Mouse (Mus musculus) heart, embryonic 11.5 days (tissue): ENCODE data around the gene Cep295. TPM values are rescaled to one million over a fixed set of nuclear protein-coding genes. Genes with fewer than 3 reads are reported as not detected.
"Not testable (repeated sequence)": the region's sequence is repeated elsewhere in the genome, so short reads cannot be mapped to it uniquely, and the experiment has no call there.

Experiments
- ATAC-seq: fragments of 200-750 bp; cut with Nextera tagmentation; replicated peaks from 2 replicates; pipeline ENCODE4 v1.8.0; 2017; ENCODE audit warnings: moderate library complexity; ENCODE audit not compliant: insufficient number of reproducible peaks, low FRiP score, low TSS enrichment
- H3K27ac ChIP-seq: fragments of 300-500 bp; sonication (generic); 2 replicates; pipeline ENCODE4 v1.5.1; 2014; ENCODE audit warnings: mild to moderate bottlenecking, low read depth, low read length
- H3K27me3 ChIP-seq: fragments of 300-500 bp; sonication (generic); 2 replicates; pipeline ENCODE4 v1.6.1; 2014; ENCODE audit warnings: mild to moderate bottlenecking, low read length, mixed read lengths; ENCODE audit not compliant: control insufficient read depth, insufficient read depth
- H3K36me3 ChIP-seq: fragments of 300-500 bp; sonication (generic); 2 replicates; pipeline ENCODE4 v1.6.1; 2014; ENCODE audit warnings: mild to moderate bottlenecking, low read length, moderate library complexity, mixed read lengths; ENCODE audit not compliant: control insufficient read depth, insufficient read depth
- H3K4me1 ChIP-seq: fragments of 300-500 bp; sonication (generic); 2 replicates; pipeline ENCODE4 v1.6.1; 2014; ENCODE audit warnings: low read length; ENCODE audit not compliant: control insufficient read depth, insufficient read depth
- H3K4me2 ChIP-seq: fragments of 300-500 bp; sonication (generic); 2 replicates; pipeline ENCODE4 v1.6.1; 2014; ENCODE audit warnings: mild to moderate bottlenecking, moderate library complexity
- H3K4me3 ChIP-seq: fragments of 300-500 bp; sonication (generic); 2 replicates; pipeline ENCODE4 v1.5.1; 2014; ENCODE audit warnings: low read depth, low read length
- H3K9ac ChIP-seq: fragments of 300-500 bp; sonication (generic); 2 replicates; pipeline ENCODE4 v1.6.1; 2014; ENCODE audit warnings: mild to moderate bottlenecking, low read depth, low read length, moderate library complexity
- H3K9me3 ChIP-seq: fragments of 300-500 bp; sonication (generic); replicated peaks from 2 replicates; pipeline ENCODE4 v1.6.1; 2016; ENCODE audit warnings: low read length; ENCODE audit not compliant: control insufficient read depth
- WGBS: fragments of 180-500 bp; shearing (Covaris S2); extraction: QIAGEN DNeasy Blood & Tissue Kit; methylation state at CpG from one replicate; pipeline ENCODE4 v1.1.7; 2014; ENCODE audit not compliant: insufficient replicate concordance; 5-methylcytosine and 5-hydroxymethylcytosine counted together
- polyA plus RNA-seq: library from polyadenylated mRNA; unstranded; fragments of >200 nt; fragmentation: Nextera tagmentation; extraction: Ambion mirVana; gene quantifications from 2 replicates; pipeline ENCODE4 v1.2.1, GENCODE M21; 2014

The Cep295 gene
- polyA plus RNA-seq, 1 experiment from 2014 or later, result 14.5 TPM

DNA sequence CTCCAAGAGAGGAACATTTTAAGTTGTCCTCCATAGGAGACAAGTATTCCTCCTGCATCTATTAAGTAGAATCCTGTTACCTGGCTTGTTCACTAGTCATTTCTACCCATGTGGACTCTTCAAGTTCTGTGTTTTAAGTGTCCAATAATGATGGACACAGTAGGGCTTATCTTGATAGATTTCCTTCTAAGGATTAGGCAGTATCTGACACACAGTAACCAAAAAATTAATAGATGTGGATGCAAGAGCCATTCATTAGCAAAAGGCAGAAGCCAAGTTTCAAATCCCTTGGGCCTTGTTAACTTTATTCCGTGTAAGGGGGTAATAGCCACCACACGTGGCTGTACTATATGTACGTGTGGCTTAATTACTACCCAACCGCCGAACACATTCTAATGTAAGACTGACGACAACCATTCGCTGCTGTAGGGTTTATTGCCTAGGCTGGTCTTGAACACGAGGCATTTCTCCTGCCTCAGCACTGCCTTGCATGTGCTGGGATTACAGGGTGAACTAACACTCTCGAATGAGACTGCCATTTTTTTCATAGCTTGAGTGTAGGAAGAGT is 588 bp downstream of the Cep295 start:
- Histone ChIP-seq H3K36me3 (no peaks in the 10 kb centered on the region), H3K9ac (peak overlapping the region; percentile 89), H3K4me1 (peaks cover 4% of the 10 kb centered on the region), H3K27me3 (no peaks in the 10 kb centered on the region), H3K27ac (peak overlapping the region; percentile 77; the same call in 1 of the 2 replicates), H3K4me3 (peak overlapping the region; percentile 77), H3K9me3 (no peaks in the 10 kb centered on the region), H3K4me2 (peak overlapping the region; percentile 79)
- WGBS, result 1% methylated on average over 9 of the region's 9 CpGs
- ATAC-seq, result no peak

DNA sequence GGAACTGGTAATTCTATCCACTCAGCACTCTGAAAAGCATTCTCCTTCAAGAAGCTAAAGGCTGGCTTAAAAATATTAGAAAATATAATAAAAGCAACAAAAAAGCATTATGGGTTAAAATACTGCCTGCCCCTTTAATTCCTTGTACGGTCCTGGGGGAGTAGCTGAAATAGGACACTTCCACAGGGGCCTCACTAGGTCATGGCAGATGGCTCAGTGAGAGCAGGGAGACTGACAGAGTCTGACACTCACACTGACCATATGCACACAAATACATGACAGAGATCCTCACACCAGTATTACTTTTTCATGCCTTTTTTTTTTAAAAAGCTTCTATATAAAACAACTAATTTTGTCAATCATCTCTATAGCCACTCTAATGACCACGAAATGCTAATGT is 7.7 kb downstream of the Cep295 start:
- Histone ChIP-seq H3K9me3 (no peaks in the 10 kb centered on the region), H3K4me3 (no peak overlapping the region), H3K9ac (no peak overlapping the region), H3K27me3 (no peaks in the 10 kb centered on the region), H3K4me2 (no peak overlapping the region), H3K36me3 (peaks cover 10% of the 10 kb centered on the region; the same call in 1 of the 2 replicates), H3K4me1 (no peaks in the 10 kb centered on the region), H3K27ac (no peak overlapping the region)
- no peak for ATAC-seq
- 79% methylated on average over 2 of the region's 2 CpGs for WGBS

DNA sequence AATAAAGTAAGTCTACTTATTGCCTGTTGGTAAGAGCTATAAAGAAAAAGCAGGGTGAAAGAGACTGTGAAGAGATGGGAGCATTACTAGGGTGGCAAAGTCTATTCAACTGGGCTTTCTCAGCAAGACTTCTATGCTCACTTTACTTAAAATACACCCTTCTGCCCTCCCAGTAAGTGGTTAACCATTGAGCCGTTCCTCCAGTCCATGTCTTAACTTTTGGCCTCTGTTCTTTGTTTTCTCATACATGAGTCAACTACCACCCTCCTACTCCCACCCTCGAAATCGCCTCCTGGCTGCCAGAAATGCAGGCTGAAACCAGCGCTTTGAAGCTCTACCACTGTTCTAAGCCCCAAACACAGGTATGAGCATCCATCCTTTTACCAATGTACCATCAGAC is 19.8 kb downstream of the Cep295 start:
- ATAC-seq, result no peak
- 94% methylated on average over 4 of the region's 4 CpGs for WGBS
- H3K27me3 ChIP-seq, result no peaks in the 10 kb centered on the region

DNA sequence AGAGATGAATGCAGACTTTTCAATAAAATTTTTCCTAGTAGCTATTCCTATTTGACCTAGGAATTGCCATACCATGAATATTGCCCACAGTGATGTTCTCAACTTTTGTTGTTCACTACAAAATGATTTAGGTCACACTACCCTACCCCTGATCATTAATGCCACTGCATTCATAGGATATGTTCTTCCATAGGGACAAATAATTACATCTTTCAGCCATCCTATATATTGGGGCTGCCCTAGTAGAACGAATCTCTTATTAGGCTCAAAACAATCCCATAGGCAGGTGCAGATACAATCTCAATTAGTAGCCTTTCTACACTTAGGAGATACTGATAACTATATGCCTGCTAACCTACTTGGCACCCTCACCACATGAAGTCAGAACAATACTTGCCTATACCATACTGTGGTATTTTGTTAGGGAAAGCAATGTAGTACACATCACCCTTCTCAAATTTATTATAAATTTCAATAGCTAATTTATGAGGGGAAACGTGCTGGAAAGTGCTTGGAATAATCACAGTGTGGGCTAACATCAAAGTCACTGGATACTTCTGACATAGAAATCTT is 39.3 kb downstream of the Cep295 start:
- H3K27ac ChIP-seq, result no peak overlapping the region
- no peaks in the 10 kb centered on the region for H3K4me1 ChIP-seq
- no peak overlapping the region for H3K9ac ChIP-seq
- H3K27me3 ChIP-seq, result no peaks in the 10 kb centered on the region
- ATAC-seq, result no peak
- H3K36me3 ChIP-seq, result peaks cover 40% of the 10 kb centered on the region
- no peak overlapping the region for H3K4me2 ChIP-seq
- no peak overlapping the region for H3K4me3 ChIP-seq
- no peaks in the 10 kb centered on the region for H3K9me3 ChIP-seq
- WGBS, result 82% methylated on average over 2 of the region's 2 CpGs

More for the DNA sequence above, 19.8 kb downstream of the Cep295 start:
- H3K4me3 ChIP-seq, result no peak overlapping the region
- no peak overlapping the region for H3K27ac ChIP-seq
- H3K4me2 ChIP-seq, result no peak overlapping the region
- H3K4me1 ChIP-seq, result no peaks in the 10 kb centered on the region
- no peak overlapping the region for H3K9ac ChIP-seq
- peaks cover 39% of the 10 kb centered on the region for H3K36me3 ChIP-seq
- no peaks in the 10 kb centered on the region for H3K9me3 ChIP-seq

DNA sequence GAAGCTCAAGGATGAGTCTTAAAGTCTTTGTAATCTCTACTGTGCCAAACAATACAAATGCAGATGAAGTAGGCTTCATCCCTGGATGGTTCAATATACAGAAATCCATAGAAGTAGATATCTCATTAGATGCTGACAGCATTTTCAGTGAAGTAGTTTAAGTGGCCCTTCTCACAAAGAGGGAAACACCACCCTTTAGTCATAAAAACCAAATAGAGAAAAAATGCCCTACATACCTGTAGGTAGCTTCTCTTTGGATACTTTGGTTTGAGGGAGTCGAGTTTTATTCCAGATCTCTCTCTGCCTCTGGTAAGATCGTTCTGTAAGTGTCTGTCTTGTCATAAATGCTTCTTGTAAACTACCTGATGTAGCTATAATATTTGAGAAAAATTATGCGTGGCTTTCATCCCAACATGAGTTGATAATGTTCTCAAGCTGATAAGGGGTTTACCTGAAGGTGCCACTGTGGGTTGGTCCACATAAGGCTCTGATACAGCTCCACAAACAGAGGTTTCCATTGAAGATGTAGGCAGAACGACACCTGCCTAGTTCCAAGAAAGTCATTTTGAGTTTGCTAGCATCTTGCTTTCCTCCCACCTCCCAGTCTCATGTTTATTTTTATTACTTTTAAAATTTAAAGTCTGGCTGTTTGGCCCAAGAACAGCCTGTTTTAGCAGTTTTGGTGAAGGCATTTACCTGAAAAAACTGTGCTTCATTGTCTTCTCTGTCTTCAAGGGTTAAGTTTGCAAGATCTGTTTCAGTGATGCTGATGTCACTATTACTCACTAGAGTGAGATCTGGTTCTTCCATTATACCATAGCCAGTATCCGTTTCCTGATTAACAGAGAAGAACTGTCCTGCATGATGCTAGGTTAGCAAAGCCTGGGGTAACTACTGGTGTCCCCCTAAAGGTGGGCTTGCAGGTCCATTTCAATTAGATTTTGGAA is 40.1 kb downstream of the Cep295 start:
- H3K27me3 ChIP-seq, result no peaks in the 10 kb centered on the region
- H3K4me3 ChIP-seq, result no peak overlapping the region
- no peak overlapping the region for H3K9ac ChIP-seq
- no peak for ATAC-seq
- no peak overlapping the region for H3K4me2 ChIP-seq
- H3K4me1 ChIP-seq, result no peaks in the 10 kb centered on the region
- WGBS, result 55% methylated on average over 5 of the region's 5 CpGs
- H3K27ac ChIP-seq, result no peak overlapping the region
- peaks cover 42% of the 10 kb centered on the region for H3K36me3 ChIP-seq
- no peaks in the 10 kb centered on the region for H3K9me3 ChIP-seq

DNA sequence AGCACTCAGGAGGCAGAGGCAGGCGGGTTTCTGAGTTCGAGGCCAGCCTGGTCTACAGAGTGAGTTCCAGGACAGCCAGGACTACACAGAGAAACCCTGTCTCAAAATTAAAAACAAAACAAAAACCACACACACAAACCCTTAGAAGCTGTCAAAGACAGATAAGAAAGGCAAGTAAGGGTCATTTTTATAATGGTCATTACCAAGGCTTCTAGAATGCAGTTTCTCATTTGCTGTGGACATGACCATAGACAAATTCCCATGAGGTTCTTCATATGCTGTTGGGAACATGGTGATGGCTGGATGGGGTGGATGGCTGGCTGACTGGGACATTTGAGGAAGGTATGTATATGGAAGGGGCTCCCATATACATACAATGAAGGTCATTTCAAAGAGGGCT is 41.3 kb downstream of the Cep295 start:
- H3K4me2 ChIP-seq, H3K4me3 ChIP-seq, H3K9me3 ChIP-seq, H3K27ac ChIP-seq, H3K27me3 ChIP-seq, H3K4me1 ChIP-seq, ATAC-seq, H3K9ac ChIP-seq: not testable (repeated sequence)
- H3K36me3 ChIP-seq, result peaks cover 35% of the 10 kb centered on the region
- 100% methylated on average over 2 of the region's 2 CpGs for WGBS

DNA sequence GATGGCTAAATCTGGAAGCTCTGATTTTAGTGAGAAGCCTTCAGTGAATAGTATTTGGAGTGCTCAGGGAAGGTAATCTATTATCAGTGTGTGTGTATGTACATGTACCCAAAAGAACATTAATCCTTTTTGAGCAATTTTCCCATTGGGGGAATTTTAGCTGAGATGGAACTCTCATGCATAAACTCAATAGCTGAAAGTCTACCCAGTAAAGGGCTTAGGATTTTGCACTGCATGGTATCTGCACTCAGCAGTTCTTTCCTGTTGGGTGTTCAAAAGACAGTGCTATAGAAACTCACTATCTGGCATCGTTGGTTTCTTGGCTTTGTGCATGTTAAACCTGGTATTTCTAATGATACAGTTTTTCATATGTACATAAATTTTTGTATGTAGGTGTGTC is 43.0 kb downstream of the Cep295 start:
- Histone ChIP-seq H3K4me3 (no peak overlapping the region), H3K4me1 (no peaks in the 10 kb centered on the region), H3K36me3 (peaks cover 46% of the 10 kb centered on the region), H3K9ac (no peak overlapping the region), H3K9me3 (no peaks in the 10 kb centered on the region), H3K27me3 (no peaks in the 10 kb centered on the region), H3K27ac (no peak overlapping the region), H3K4me2 (no peak overlapping the region)
- 96% methylated on average over 1 of the region's 1 CpGs for WGBS
- no peak for ATAC-seq

DNA sequence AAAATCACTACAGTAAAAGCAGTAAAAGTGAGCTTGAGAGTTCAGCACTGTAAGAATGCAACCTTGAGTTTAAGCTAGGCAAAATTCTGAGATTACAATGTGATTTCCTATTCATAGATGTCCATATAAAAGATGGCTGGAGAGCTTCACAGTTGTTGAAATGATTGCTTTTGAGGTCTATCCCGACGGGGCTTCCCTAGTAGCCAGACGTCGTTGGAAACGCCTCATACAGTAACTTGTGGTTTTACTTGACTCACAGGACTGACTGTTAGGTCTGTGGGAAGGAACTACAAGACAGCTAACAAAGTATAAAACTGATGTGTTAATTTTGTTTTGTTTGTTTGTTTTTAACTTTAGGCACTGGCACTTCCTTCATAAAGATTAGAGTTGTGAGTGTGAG is 44.0 kb downstream of the Cep295 start:
- WGBS, result 87% methylated on average over 5 of the region's 5 CpGs
- no peak overlapping the region for H3K9ac ChIP-seq

More for the DNA sequence above, 44.0 kb downstream of the Cep295 start:
- Histone ChIP-seq H3K4me1 (no peaks in the 10 kb centered on the region), H3K4me3 (no peak overlapping the region), H3K27ac (no peak overlapping the region), H3K9me3 (no peaks in the 10 kb centered on the region), H3K4me2 (no peak overlapping the region), H3K36me3 (peaks cover 52% of the 10 kb centered on the region), H3K27me3 (no peaks in the 10 kb centered on the region)
- ATAC-seq, result no peak
